Mouse (Mus musculus) cerebellum, postnatal 10 days (tissue): ENCODE data around the gene Olfr888.

Experiments used
- DNase-seq, 2 experiments: peaks; one replicate each; pipeline ENCODE4 v3.0.0; 2021; ENCODE audit warnings: mixed read lengths in 2 of 2

Gene Olfr888

DNA sequence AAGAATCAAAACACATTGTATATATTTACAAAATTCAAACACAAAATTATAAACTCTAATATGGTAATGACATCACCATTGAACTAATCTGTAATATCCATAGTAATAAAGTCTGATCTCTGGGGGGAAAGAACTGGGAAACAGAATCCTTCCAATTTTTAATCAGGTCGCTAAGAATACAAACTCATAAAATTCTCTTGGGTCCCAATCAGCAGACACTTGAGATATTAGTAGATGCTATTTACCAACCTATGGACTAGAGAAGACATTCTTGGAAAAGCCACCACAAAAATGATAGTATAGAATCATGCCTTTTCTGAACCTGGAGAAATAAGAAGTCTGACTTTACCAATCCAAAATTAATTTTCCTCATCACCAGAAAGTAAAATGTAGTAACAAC, at the start of gene Olfr888:
Gene Olfr888, plus strand, starts transcription at position 301 of the 400 bp plus-strand sequence.
- no peak for DNase-seq

- no peak for DNase-seq
These were observed 46.9 kb upstream of the Olfr888 start, which contains the start of gene Olfr885 for GRCm38 (mm10) chr9:38061022-38061421. Gene Olfr885 (plus strand): TSS chr9:38061322.

GRCm38 (mm10) chr9:38083772-38084171, 24.2 kb upstream of the Olfr888 start, which contains the start of gene Olfr887:
Gene Olfr887 (plus strand): TSS chr9:38084072.
- DNase-seq: no peak

- DNase-seq: no peak
These were observed 7.0 kb downstream of the Olfr888 start, which contains the start of gene Olfr889 for GRCm38 (mm10) chr9:38114898-38115297. Gene Olfr889 (plus strand): TSS chr9:38115198.

- no peak for DNase-seq
These were observed 34.3 kb downstream of the Olfr888 start, which contains the start of gene Olfr890 for GRCm38 (mm10) chr9:38142217-38142616. Gene Olfr890 (plus strand): TSS chr9:38142517.
